Mouse (Mus musculus): ENCODE results near the gene Slc13a2. TPM values are rescaled to one million over a fixed set of nuclear protein-coding genes. Genes with fewer than 3 reads are reported as not detected.

The Slc13a2 gene
- total RNA-seq, 2 experiments from 2014 or later = not detected

GRCm38 (mm10) chr11:78397397-78397796, 24.6 kb downstream of the Slc13a2 start:
- DNase-seq (ENCODE audit: low spot score in 2 of 2) = peak; percentile 66

- DNase-seq (ENCODE audit: low spot score in 2 of 2) = no peak
Observed at GRCm38 (mm10) chr11:78396950-78397349, 25.1 kb downstream of the Slc13a2 start.

GRCm38 (mm10) chr11:78392728-78393127, 29.3 kb downstream of the Slc13a2 start:
- no peak for DNase-seq (ENCODE audit: low spot score in 2 of 2)

- DNase-seq (ENCODE audit: low spot score in 2 of 2) = no peak
Observed at GRCm38 (mm10) chr11:78386508-78387043, 35.4 kb downstream of the Slc13a2 start, which contains the start of gene Foxn1. Gene Foxn1, minus strand, starts transcription at chr11:78386558.

- no peak for DNase-seq (ENCODE audit: low spot score in 2 of 2)
Observed at GRCm38 (mm10) chr11:78385776-78386175, 36.2 kb downstream of the Slc13a2 start.

GRCm38 (mm10) chr11:78382701-78383100, 39.3 kb downstream of the Slc13a2 start:
- no peak for DNase-seq (ENCODE audit: low spot score in 2 of 2)

GRCm38 (mm10) chr11:78382286-78382685, 39.7 kb downstream of the Slc13a2 start:
- no peak for DNase-seq (ENCODE audit: low spot score in 2 of 2)

DNA sequence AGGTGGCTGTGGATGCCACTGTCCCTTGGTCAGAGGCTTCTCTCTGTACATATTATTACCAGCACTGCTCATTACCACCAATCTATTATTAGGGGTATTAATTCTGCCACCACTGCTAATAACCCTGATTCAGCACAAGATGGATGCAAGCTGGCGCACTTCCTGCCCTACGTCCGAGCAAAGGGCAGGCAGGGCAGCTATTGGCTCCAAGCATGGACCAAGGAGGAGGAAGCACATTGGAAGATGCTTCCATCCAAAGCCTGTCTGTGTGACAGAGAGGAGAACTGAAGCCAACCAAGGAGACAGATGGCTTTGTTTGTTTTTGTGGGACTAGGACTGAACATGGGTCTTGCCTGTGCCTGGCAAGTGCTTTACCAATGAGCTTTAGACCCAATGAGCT, 41.0 kb downstream of the Slc13a2 start:
- DNase-seq (ENCODE audit: low spot score in 2 of 2) = no peak

DNA sequence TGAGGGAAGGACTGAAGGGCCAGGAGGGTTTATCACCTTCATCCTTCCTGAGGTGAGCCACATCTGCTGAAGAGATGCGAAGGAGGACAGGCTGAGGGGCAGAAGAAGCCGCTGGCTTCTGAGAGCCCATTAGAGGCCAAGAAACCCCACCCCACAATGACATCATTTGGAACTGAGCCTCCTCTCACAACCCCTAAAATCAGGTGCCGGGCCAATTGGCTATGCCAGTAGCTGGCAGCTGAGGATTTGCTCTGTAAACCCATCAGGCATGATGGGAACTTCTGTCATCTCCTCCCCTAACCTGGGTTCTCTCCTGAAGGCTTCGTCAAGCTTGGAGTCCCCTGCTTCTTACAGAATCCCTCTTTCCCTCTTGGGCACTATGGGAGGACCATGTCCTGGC, 41.7 kb downstream of the Slc13a2 start:
- no peak for DNase-seq (ENCODE audit: low spot score in 2 of 2)

- DNase-seq (ENCODE audit: low spot score in 2 of 2) = no peak
Observed at GRCm38 (mm10) chr11:78377549-78378159, 44.4 kb downstream of the Slc13a2 start.

DNA sequence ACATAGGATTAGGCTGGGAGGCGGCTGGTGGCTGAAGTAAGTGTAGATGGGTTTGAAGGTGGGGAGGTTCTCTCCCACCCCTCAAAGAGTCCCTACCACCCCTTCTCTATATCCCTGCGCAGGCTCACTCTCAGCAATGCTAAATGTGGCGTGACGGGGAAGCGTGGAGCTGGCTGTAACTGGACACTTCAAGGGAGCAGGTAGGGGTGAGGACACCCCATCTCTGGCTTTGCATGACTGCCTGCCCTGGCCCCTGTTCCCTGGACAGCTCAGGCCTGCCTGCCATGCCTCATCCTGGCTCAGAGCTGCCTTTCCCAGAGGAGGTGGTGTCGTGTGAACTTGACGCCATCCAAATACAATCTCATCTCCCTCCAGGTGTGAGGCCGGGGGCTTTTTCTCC, 47.9 kb downstream of the Slc13a2 start:
- DNase-seq (ENCODE audit: low spot score in 2 of 2) = no peak

GRCm38 (mm10) chr11:78372610-78373009, 49.4 kb downstream of the Slc13a2 start:
- DNase-seq (ENCODE audit: low spot score in 2 of 2) = peak; percentile 55 to 70

DNA sequence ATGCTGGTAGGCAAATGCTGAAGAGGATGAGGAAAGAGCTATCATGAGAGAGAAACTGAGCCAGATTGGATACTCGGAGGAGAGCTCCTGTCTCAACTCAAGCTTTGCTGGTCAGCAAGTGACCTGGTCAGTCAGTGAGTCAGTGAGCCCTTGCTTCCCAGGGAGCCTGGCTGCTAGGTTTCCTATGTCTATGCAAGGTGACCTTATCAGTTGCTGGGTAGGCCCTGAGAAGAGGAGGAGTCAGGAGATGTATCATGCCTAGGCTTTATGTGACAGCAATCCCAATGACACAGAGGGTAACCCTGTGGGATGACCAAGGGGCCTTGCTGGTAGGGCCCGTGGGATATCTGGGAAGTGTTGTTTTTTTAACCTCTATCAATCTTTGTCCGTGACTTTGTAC, 49.9 kb downstream of the Slc13a2 start:
- no peak for DNase-seq (ENCODE audit: low spot score in 2 of 2)

GRCm38 (mm10) chr11:78371711-78372110, 50.3 kb downstream of the Slc13a2 start:
- no peak for DNase-seq (ENCODE audit: low spot score in 2 of 2)

GRCm38 (mm10) chr11:78370389-78370788, 51.6 kb downstream of the Slc13a2 start:
- DNase-seq (ENCODE audit: low spot score in 2 of 2) = no peak

DNA sequence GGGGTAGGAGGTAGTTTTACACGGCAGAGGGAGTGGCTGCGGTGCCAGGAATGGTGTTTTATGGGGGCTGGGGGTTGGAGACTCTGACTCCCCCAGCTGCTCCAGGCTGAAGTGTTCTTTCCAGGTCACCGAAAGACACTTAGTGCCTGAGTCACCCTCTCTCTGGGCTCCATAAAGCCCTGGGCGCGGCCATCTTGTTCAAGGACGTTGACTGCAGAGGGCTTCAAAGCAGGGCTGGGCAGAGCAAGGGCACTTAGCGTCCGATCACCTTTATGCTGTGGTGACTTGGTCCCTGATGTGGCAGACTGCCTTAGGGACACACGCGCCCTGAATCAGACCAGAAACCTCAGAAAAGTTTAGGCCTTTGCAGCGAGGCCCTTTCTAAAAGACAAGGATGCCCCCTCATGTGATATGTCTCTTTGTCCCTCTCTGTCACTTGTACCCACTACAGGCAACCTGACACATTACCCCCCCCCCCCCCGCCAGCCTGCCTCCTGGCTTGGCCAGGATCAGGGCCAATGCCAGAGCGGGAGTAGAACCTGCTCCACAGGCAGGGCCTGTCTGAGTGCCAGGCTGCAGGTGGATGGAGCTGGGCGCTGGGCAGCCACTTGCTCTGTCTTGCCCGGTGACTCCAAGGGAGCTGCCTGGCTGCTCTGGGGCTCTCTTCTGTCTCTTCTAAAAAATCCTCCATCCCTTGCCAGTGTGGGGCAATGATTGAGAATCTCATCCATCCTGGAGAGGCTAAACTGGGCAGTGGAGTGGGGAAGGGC, 54.4 kb downstream of the Slc13a2 start:
- DNase-seq (ENCODE audit: low spot score in 2 of 2) = no peak

DNA sequence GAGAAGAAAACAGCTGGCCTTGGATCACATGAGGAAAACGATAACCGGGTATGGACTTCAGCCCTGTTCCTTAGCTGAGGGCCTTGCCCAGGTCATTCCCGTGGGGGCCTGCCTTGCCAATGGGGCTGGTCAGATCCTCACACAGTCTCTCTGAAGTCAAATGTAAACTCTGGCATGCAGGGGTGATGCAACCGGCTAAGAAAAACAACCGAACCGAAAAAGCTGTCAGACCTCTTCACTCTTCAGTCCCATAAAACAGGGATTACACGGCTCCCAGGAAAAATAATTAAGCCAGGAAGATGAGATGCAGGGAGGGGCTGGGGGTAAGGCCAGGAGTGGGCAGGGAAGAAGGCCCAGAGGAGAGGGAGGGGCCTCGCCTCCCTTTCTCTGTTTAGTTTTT, 57.9 kb downstream of the Slc13a2 start:
- no peak for DNase-seq (ENCODE audit: low spot score in 2 of 2)

DNA sequence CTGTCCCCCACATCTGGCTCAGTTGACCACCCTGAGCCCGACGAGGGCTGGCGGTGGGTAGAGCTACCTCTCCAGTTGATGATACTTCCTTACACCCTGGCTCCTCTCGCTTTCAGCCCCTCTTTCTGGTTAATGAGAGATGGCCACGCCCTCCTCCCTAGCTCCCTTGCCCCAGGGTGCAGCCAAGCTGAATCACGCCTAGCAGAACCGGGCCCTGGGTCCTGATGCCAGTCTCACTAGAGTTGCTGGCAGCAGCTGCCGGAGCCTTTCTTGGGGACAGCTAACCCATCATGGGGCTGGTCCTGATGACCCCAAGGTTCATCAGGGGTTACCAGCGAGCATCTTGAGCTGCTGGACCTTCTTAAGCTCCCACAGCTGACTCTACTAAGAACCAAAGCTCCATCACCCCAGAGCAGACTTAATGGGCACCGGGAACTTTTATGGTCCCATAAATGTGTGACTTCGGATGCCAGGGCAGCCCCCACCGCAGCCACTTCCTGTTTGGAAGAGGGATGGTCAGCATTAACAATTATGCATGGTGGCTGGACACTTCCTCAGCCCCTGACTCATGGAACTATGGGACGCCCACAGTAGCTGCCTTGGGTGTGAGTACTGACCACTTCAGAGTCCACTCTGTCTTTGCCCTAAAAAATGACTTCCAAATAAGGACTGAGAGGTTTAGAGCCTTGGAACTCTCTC, 58.6 kb downstream of the Slc13a2 start:
- no peak for DNase-seq (ENCODE audit: low spot score in 2 of 2)

DNA sequence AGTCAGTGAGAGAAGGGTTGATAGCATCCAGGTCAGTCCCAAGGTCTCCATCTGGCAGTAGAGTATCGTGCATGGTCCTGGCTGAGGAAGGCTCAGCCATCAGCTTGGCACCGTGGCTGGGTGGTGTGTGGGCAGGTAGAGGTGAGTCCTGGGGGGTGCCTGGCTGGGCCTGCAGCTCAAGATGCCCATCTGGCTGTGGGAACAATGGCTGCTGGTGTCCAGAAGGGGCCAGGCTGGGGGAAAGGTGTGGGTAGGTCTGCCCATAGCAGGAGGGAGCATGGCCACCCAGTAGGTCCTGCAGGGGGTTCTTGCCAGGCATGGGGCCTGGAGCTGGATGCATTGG, 61.3 kb downstream of the Slc13a2 start:
- DNase-seq (ENCODE audit: low spot score in 2 of 2) = no peak

- DNase-seq (ENCODE audit: low spot score in 2 of 2) = peak; percentile 69 to 75
Observed at GRCm38 (mm10) chr11:78360125-78360788, 61.8 kb downstream of the Slc13a2 start.

DNA sequence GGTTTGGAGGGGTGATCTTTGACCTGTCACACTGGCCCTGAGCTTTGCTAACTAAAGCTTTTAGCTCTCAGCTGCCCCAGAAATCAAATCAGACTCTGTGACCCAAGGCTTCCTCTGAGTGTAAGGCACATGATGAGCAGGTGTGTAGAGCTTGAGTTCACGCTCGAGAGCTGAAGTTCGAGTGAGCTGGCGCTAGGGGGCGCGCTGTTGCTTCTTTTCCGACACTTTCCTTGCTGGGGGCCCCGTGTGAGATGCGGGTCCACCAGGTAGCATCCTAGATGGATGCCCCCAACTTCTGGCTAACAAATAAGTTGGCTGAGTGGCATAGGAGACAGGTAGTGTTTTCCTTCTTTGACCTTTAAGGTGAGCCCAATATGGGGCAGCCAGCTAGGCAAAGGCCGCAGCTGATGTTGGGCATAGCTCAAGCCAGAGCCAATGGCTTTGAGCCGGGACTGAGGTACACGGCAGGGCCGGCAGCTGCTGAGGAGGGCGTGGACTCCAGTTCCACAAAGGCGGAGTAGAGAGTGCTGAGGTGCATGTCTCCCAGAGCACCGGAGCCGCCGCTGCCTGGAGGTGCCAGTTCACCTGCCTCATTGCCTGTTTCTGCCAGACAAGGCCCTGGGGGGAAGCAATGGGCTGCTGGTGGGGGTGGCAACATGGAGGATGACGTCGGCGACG, 63.5 kb downstream of the Slc13a2 start:
- no peak for DNase-seq (ENCODE audit: low spot score in 2 of 2)

Measured in adrenal gland, adult 18-20 months (tissue).